Mouse (Mus musculus) embryonic fibroblast, embryonic 13.5 days (primary cell): ENCODE measurements at regions not wholly inside any gene's neighbourhood (a gene's known extent, or its start where the extent isn't known, plus 50 kb on each side); places are given as distances from the start of the nearest gene placed in this dataset.

Source experiments
- CTCF ChIP-seq: IDR thresholded peaks from 2 replicates; pipeline ENCODE4 v1.5.1; 2011; ENCODE audit warnings: mild to moderate bottlenecking, control low read depth, low read length, moderate library complexity, borderline replicate concordance; ENCODE audit not compliant: insufficient read depth
- POLR2A ChIP-seq: IDR thresholded peaks from 2 replicates; pipeline ENCODE4 v1.6.1; 2011; ENCODE audit warnings: low read depth, mild to moderate bottlenecking, control low read depth, low read length, moderate library complexity

DNA sequence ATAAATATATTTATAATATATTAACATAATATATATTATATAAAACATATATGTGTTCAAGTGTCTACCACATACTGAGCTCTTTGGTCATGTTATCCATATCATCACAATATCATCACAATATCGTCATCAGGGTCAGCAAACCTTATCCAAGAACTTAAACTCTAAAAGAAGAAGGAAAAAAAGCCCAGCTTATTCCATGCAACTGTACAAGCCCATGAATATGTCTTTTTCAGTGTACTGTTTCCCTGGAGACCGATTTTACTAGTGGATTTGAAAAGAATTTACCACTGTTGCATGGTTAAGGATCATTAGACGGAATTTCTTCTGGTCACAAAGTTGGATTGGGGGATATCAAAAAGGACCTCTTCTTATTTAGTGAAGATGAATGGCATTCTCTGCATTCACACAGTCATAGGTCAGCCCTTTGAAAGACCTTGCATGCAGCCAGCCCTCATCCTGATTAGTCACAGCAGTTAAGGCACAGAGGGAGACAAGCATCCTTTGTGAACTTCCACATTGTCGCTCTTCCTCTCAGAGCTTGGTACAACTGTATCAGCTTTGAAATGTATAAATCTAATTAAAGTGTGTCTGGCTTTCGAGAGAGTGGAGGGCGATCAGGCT, 116.3 kb upstream of the Ngf start:
- TF ChIP-seq CTCF, result no peak
- no peak for TF ChIP-seq POLR2A
